Mouse (Mus musculus) G1E (cell line): ENCODE measurements around the gene Cp.

Experiments
- CTCF ChIP-seq: IDR thresholded peaks from 2 replicates; pipeline ENCODE4 v1.5.1; 2012; ENCODE audit warnings: low read depth, low read length, inconsistent platforms, mixed read lengths
- GATA1 ChIP-seq: IDR thresholded peaks from 2 replicates; pipeline ENCODE4 v1.6.1; 2012; ENCODE audit warnings: borderline replicate concordance, low read length, inconsistent platforms, mixed read lengths
- GATA2 ChIP-seq: IDR thresholded peaks from 2 replicates; pipeline ENCODE4 v1.6.1; 2012; ENCODE audit warnings: low read depth, low read length, inconsistent platforms, borderline replicate concordance
- TAL1 ChIP-seq: conservative IDR thresholded peaks from 2 replicates; pipeline ENCODE4 v1.6.1; 2012; ENCODE audit warnings: low read depth, low read length, inconsistent platforms, mixed read lengths

GRCm38 (mm10) chr3:20002786-20003185, 45.9 kb downstream of the Cp start:
- TF ChIP-seq CTCF (no peak), GATA1 (no peak), TAL1 (no peak), GATA2 (no peak)
